Mouse (Mus musculus) midbrain, embryonic 12.5 days (tissue): ENCODE measurements around the gene Prkg1. TPM values are rescaled to one million over a fixed set of nuclear protein-coding genes. Genes with fewer than 3 reads are reported as not detected.
"Not testable (repeated sequence)": the region's sequence is repeated elsewhere in the genome, so short reads cannot be mapped to it uniquely, and the experiment has no call there.

Experiments
- ATAC-seq: fragments of 200-750 bp; cut with Nextera tagmentation; 2 replicates; pipeline ENCODE4 v1.8.0; 2017; ENCODE audit warnings: low read depth, moderate TSS enrichment, moderate library complexity; ENCODE audit not compliant: low FRiP score
- H3K27ac ChIP-seq: fragments of 300-500 bp; sonication (generic); replicated peaks from 2 replicates; pipeline ENCODE4 v1.5.1; 2016; ENCODE audit warnings: mild to moderate bottlenecking
- H3K27me3 ChIP-seq: fragments of 300-500 bp; sonication (generic); 2 replicates; pipeline ENCODE4 v1.6.1; 2016; ENCODE audit warnings: mild to moderate bottlenecking
- H3K36me3 ChIP-seq: fragments of 300-500 bp; sonication (generic); 2 replicates; pipeline ENCODE4 v1.6.1; 2016
- H3K4me1 ChIP-seq: fragments of 300-500 bp; sonication (generic); 2 replicates; pipeline ENCODE4 v1.6.1; 2016
- H3K4me2 ChIP-seq: fragments of 300-500 bp; sonication (generic); replicated peaks from 2 replicates; pipeline ENCODE4 v1.6.1; 2016; ENCODE audit warnings: mild to moderate bottlenecking, moderate library complexity
- H3K4me3 ChIP-seq: fragments of 300-500 bp; sonication (generic); 2 replicates; pipeline ENCODE4 v1.5.1; 2016; ENCODE audit warnings: mild to moderate bottlenecking
- H3K9ac ChIP-seq: fragments of 300-500 bp; sonication (generic); replicated peaks from 2 replicates; pipeline ENCODE4 v1.6.1; 2016; ENCODE audit warnings: mild to moderate bottlenecking, moderate library complexity
- H3K9me3 ChIP-seq: fragments of 300-500 bp; sonication (generic); 2 replicates; pipeline ENCODE4 v1.6.1; 2016; ENCODE audit warnings: mild to moderate bottlenecking
- WGBS: fragments of 180-500 bp; shearing (Covaris S2); methylation state at CpG from one replicate; pipeline ENCODE4 v1.1.7; 2016; 5-methylcytosine and 5-hydroxymethylcytosine counted together
- polyA plus RNA-seq: library from polyadenylated mRNA; unstranded; fragments of >200 nt; fragmentation: Nextera tagmentation; extraction: Ambion mirVana; gene quantifications from 2 replicates; pipeline ENCODE4 v1.2.1, GENCODE M21; 2016

Prkg1 gene
- polyA plus RNA-seq, 1 experiment from 2014 or later = 8.7 TPM

DNA sequence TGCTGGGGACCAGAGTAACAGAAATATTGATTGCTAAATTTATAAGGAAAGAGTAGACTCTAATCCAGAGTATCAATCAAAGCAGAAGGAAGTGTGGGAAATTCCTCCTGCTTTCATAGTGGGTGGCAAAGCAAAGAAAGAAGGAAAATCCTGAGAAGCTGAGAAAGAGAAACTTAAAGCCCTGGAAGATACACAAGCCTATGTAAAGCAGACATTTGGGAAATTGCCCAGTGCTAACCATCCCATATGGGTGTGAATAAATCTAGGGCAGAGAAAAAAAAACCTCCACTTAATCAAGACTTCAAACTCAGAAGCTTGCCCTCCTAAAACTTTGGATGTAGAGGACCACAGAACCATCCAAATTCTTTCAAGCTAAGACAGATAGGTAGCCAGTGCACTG lies 532.4 kb downstream of the Prkg1 start:
- no peak for ATAC-seq
- no peak overlapping the region for H3K4me2 ChIP-seq
- no peak overlapping the region for H3K4me3 ChIP-seq
- H3K4me1 ChIP-seq = no peaks in the 10 kb centered on the region
- H3K9me3 ChIP-seq = no peaks in the 10 kb centered on the region
- no peak overlapping the region for H3K27ac ChIP-seq
- no peaks in the 10 kb centered on the region for H3K36me3 ChIP-seq
- H3K27me3 ChIP-seq = no peaks in the 10 kb centered on the region
- H3K9ac ChIP-seq = no peak overlapping the region

DNA sequence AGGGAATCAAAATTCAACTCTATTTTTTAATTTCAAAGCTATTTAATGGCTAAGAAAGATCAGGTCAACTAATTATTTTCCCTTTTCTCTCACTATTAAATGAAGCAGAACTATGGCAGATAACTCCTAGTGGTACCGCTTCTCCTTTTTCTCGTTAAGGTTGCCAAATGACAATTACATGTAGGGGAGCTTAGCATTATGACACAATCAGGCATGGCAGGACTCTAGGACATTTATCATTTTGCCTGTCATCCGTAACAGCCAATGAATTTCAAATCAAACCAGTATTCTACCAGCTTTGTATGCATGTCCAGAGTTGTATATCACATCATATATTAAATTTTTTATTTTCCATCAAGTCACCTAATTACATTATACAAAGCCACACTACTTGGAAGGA lies 536.4 kb downstream of the Prkg1 start:
- no peaks in the 10 kb centered on the region for H3K4me1 ChIP-seq

DNA sequence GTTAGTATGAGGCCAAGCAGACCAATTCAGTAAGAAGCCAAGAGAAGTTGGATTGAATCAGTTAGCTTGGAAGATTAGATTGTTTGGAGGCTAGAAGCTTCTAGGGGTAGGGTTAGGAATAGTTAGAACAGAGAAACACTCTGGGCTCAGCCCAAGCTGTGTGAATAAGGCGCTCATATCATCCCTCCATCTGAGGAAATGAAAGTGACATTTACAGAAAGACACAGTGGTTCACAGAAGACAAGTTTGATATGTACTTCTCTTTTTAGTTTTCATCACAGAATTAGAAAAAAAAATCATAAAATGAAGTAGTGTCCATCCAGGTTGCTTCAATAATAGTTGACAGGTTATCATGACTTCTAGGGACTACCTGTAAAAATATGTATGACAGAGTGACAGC lies 541.4 kb downstream of the Prkg1 start:
- H3K4me1 ChIP-seq = no peaks in the 10 kb centered on the region
- H3K9me3 ChIP-seq = no peaks in the 10 kb centered on the region
- no peaks in the 10 kb centered on the region for H3K27me3 ChIP-seq
- H3K27ac ChIP-seq = no peak overlapping the region
- H3K36me3 ChIP-seq = no peaks in the 10 kb centered on the region
- H3K4me2 ChIP-seq = no peak overlapping the region
- no peak overlapping the region for H3K4me3 ChIP-seq
- ATAC-seq = no peak
- WGBS = 76% methylated on average over 1 of the region's 1 CpGs
- no peak overlapping the region for H3K9ac ChIP-seq

More for the DNA sequence above, 536.4 kb downstream of the Prkg1 start:
- H3K27me3 ChIP-seq = no peaks in the 10 kb centered on the region
- H3K4me2 ChIP-seq = no peak overlapping the region
- H3K9ac ChIP-seq = no peak overlapping the region
- 80% methylated on average over 3 of the region's 3 CpGs for WGBS
- H3K4me3 ChIP-seq = no peak overlapping the region
- H3K27ac ChIP-seq = no peak overlapping the region
- H3K9me3 ChIP-seq = no peaks in the 10 kb centered on the region
- no peak for ATAC-seq
- no peaks in the 10 kb centered on the region for H3K36me3 ChIP-seq

DNA sequence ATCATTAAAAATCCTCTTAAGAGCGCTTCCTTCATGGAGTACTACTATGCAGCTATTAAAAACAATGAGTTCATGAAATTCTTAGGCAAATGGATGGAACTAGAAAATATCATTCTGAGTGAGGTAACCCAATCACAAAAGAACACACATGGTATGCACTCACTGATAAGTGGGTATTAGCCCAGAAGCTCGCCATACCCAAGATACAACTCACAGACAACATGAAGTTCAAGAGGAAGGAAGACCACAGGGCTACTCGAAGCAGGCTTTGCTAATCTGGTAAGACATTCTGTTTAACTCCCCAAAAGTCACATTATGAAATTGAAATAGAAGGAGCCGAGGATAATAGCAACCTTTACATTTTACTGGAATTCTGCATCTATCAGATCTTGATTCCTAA lies 545.6 kb downstream of the Prkg1 start:
- H3K9me3 ChIP-seq, H3K4me2 ChIP-seq, H3K4me1 ChIP-seq, H3K4me3 ChIP-seq, H3K27ac ChIP-seq, H3K9ac ChIP-seq, ATAC-seq, H3K36me3 ChIP-seq, H3K27me3 ChIP-seq: not testable (repeated sequence)
- WGBS = 85% methylated on average over 4 of the region's 4 CpGs

DNA sequence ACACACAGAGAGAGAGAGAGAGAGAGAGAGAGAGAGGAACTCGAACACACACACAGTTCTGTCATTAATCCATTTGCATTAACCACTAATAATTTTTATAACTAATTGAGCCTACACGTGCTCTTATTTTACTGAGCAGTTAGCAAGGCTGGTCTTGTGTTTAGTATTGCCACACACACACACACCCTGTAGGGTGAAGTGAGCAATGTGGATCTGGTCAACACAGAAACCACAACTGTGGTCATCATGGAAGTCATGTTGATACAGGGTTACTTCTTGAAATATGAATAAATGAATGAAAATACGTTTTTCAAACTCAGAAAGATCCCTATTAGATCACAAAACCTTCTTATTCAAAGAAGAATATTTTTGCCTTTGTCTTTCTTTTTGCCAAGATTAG lies 554.0 kb downstream of the Prkg1 start:
- no peak overlapping the region for H3K27ac ChIP-seq
- WGBS = 80% methylated on average over 3 of the region's 3 CpGs

DNA sequence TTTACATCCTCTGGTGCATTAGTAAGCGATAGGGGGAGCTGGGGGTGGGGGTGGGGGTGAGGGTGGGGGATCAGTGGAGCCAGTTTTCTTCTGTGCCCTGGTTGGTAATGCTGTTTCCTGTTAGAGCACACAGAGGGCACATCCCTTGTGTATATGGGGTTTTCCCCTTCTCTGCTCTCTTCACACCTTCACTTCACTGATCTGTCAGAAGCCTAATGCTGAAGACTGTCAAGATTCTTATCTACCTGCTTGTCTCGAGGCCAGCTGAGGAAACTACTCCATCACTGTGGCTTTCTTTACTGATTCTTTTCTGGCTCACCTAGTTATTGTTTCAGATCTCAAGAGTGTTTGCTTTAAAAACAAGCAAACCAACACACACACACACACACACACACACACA lies 554.4 kb downstream of the Prkg1 start:
- 52% methylated on average over 2 of the region's 2 CpGs for WGBS
- Histone ChIP-seq H3K4me1 (0 out of 2 replicates have a peak, but pooled peaks cover 2% of the 10 kb centered on the region), H3K36me3 (no peaks in the 10 kb centered on the region), H3K4me2 (no peak overlapping the region), H3K4me3 (no peak overlapping the region), H3K9me3 (no peaks in the 10 kb centered on the region), H3K27me3 (no peaks in the 10 kb centered on the region), H3K27ac (no peak overlapping the region), H3K9ac (no peak overlapping the region)
- ATAC-seq = no peak

More for the DNA sequence above, 554.0 kb downstream of the Prkg1 start:
- Histone ChIP-seq H3K4me2 (no peak overlapping the region), H3K9ac (no peak overlapping the region), H3K4me1 (0 out of 2 replicates have a peak, but pooled peaks cover 2% of the 10 kb centered on the region), H3K4me3 (no peak overlapping the region), H3K9me3 (no peaks in the 10 kb centered on the region), H3K36me3 (no peaks in the 10 kb centered on the region), H3K27me3 (no peaks in the 10 kb centered on the region)
- no peak for ATAC-seq

DNA sequence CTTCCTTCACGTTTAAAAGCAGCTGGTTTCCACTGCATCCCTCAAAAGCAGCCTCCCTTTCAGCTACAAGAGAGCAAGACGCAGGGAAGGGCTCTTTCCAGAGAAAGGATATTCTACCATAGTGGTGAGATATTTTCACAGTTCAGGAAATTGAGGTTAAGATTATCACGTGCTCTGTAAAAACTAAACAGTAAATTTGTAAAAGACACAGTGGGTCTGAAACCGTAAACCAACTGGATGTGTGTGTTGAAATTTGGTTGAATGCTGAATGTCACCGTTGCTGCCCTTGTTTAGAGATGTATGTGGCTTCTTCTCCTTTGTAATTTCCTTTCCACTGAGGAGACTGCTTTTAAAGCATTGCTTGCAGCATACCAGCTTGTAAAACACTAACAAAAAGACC lies 565.2 kb downstream of the Prkg1 start:
- H3K27ac ChIP-seq = no peak overlapping the region
- WGBS = 46% methylated on average over 5 of the region's 5 CpGs
- no peak overlapping the region for H3K4me3 ChIP-seq
- no peak overlapping the region for H3K9ac ChIP-seq
- ATAC-seq = no peak
- H3K36me3 ChIP-seq = no peaks in the 10 kb centered on the region
- no peak overlapping the region for H3K4me2 ChIP-seq
- no peaks in the 10 kb centered on the region for H3K27me3 ChIP-seq
- no peaks in the 10 kb centered on the region for H3K9me3 ChIP-seq
- peaks cover 20% of the 10 kb centered on the region; the same call in 1 of the 2 replicates for H3K4me1 ChIP-seq

DNA sequence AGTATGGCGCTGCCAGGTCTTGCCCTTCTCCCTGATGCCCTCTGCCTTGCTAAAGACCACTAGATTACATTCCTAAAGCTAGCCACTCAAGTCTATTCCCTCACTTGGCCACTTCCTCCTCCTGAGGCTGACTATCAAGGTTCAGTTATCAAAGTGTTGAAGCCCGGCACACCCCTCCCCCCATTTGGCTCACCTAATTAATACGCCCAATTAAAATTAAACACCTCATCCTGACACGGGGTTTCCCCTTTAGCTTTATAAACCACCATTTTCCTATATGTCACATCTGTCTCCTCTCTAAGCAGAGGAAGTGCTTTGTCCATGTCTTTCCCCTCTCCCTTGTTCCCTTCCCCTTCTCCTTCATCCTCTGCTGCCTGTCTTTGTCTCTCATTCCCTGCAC lies 566.4 kb downstream of the Prkg1 start:
- Histone ChIP-seq H3K9me3 (no peaks in the 10 kb centered on the region), H3K4me1 (peaks cover 20% of the 10 kb centered on the region; the same call in 1 of the 2 replicates), H3K4me2 (no peak overlapping the region), H3K9ac (no peak overlapping the region), H3K27me3 (no peaks in the 10 kb centered on the region), H3K4me3 (no peak overlapping the region), H3K27ac (no peak overlapping the region; the same call in 1 of the 2 replicates), H3K36me3 (no peaks in the 10 kb centered on the region)
- 78% methylated on average over 4 of the region's 4 CpGs for WGBS
- no peak for ATAC-seq

DNA sequence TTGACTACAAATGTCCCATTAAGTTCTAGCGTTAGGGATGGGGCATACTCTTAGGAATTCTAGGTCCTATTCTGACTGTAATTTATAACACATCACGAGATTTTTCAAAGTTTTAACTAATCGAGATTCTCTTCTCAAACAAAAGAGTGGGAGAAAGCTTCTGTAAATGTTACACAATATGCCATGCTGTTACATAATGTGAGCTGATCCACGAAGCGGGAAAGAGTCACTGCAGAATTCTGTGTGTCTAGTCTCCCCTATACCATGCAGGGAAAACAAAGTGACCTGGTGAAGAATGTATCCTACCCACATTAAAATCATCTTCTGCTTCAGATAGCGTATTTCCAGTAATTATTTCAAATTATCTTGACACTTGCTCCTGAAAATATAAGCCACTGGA lies 567.8 kb downstream of the Prkg1 start:
- Histone ChIP-seq H3K9me3 (no peaks in the 10 kb centered on the region), H3K36me3 (no peaks in the 10 kb centered on the region), H3K27ac (no peak overlapping the region), H3K4me2 (no peak overlapping the region), H3K4me3 (no peak overlapping the region), H3K27me3 (no peaks in the 10 kb centered on the region), H3K9ac (no peak overlapping the region), H3K4me1 (peaks cover 20% of the 10 kb centered on the region; the same call in 1 of the 2 replicates)
- no peak for ATAC-seq
- WGBS = 89% methylated on average over 6 of the region's 6 CpGs

DNA sequence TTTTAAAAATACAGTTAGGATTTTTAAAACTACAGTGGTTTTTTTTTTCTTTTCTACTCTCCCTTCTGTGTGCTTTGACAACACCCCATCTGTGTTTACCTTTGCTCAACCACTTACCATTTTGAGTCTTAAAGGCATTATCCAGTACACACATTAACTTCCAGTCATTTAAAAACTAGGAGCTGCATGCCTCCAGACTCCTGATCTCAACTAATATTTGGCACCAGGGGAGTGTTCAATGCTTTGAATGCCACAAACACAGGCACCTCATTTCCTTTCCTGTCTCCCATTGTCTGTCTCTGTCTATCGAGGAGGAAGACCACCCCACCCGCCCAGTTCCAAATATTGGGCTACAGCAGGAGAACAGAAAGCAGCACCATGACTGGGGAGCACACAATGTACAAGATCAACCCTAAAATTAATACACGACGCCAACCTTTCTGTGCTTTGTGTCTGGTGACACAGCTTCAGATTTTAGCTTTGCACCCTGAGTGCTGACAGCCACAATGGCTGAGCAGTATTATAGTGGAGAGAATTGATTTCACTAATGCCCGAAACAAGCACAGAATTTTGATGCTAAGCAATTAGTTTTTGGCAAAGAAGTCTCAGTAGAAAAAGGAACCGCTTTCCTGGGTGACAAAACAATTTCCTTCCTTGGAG lies 576.1 kb downstream of the Prkg1 start:
- no peak overlapping the region for H3K9ac ChIP-seq
- H3K9me3 ChIP-seq = no peaks in the 10 kb centered on the region
- no peak overlapping the region for H3K27ac ChIP-seq
- 76% methylated on average over 6 of the region's 6 CpGs for WGBS
- H3K4me2 ChIP-seq = no peak overlapping the region
- H3K36me3 ChIP-seq = no peaks in the 10 kb centered on the region
- no peaks in the 10 kb centered on the region for H3K27me3 ChIP-seq
- no peaks in the 10 kb centered on the region for H3K4me1 ChIP-seq
- no peak overlapping the region for H3K4me3 ChIP-seq
- peak; percentile 23; the same call in 1 of the 2 replicates for ATAC-seq

DNA sequence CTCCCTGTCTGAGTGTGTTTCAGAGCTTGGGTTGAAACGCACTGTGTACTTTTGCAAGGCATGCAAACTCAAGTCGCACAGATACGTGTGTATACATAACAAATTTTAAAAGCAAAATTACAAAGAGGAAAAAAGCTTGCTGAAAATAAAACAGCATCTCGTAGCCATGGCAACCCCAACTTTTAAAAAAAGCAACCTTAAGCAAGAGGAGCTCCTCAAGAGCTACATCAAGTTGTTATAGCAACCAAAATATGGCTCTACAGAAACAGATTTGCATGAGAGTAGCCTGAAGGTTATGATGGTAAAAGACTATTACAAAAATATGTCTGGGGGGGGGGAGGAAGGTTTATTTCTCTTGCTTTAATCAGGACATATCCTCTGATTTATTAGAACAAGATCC lies 584.1 kb downstream of the Prkg1 start:
- no peak overlapping the region for H3K27ac ChIP-seq
- no peaks in the 10 kb centered on the region for H3K27me3 ChIP-seq
- H3K4me2 ChIP-seq = no peak overlapping the region
- H3K36me3 ChIP-seq = no peaks in the 10 kb centered on the region
- no peak overlapping the region for H3K9ac ChIP-seq
- H3K4me1 ChIP-seq = no peaks in the 10 kb centered on the region
- 83% methylated on average over 4 of the region's 4 CpGs for WGBS
- H3K9me3 ChIP-seq = no peaks in the 10 kb centered on the region
- H3K4me3 ChIP-seq = no peak overlapping the region
- no peak for ATAC-seq

DNA sequence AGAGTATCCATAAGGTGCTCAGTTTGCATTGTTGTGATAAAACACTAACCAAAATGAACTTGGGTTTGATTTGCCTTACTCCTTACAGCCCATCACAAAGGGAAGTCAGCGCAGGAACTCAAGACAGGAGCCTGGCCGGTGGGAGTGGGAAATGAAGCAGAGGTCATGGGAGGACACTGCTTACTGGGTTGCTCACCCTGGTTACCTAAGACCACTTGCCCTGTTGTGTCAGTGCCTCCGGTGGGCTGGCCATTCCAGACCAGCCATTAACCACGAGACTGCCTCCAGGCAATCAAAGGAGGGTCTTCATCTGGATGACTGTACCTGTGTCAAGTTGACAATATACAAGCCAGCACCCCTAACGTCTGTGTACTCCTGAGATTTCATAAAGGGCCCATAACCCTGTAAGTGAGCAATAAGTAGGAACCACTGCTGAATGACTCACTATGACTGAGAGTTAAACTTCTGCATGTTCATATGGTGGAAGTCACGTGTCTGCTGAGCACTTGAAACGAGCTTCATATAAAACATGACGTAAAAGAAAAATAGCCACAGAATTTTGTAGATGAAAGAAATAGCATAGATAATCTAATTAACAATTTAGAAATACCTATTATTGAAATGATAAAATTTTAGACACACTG lies 587.4 kb downstream of the Prkg1 start:
- H3K4me1 ChIP-seq = no peaks in the 10 kb centered on the region
- no peak overlapping the region for H3K4me3 ChIP-seq
- no peaks in the 10 kb centered on the region for H3K36me3 ChIP-seq
- H3K9me3 ChIP-seq = no peaks in the 10 kb centered on the region
- H3K27me3 ChIP-seq = no peaks in the 10 kb centered on the region
- no peak overlapping the region for H3K9ac ChIP-seq
- ATAC-seq = no peak
- 90% methylated on average over 8 of the region's 8 CpGs for WGBS
- H3K4me2 ChIP-seq = no peak overlapping the region
- no peak overlapping the region for H3K27ac ChIP-seq
